Mouse (Mus musculus) myocyte (in vitro differentiated cells): ENCODE data around the gene Gprc5d. TPM values are rescaled to one million over a fixed set of nuclear protein-coding genes. Genes with fewer than 3 reads are reported as not detected.

Experiments used
- H3K27me3 ChIP-seq: one replicate; pipeline ENCODE4 v1.6.1; 2011; ENCODE audit not compliant: control insufficient read depth, insufficient read depth, insufficient read length
- H3K36me3 ChIP-seq: one replicate; pipeline ENCODE4 v1.6.1; 2011; ENCODE audit not compliant: control insufficient read depth, insufficient read depth
- H3K4me2 ChIP-seq: one replicate; pipeline ENCODE4 v1.6.1; 2011; ENCODE audit warnings: low read depth, control low read depth
- H3K4me3 ChIP-seq: one replicate; pipeline ENCODE4 v1.5.1; 2011; ENCODE audit warnings: mild to moderate bottlenecking, control low read depth, moderate library complexity
- H3K79me2 ChIP-seq: one replicate; pipeline ENCODE4 v1.6.1; 2011; ENCODE audit not compliant: control insufficient read depth, insufficient read depth
- H3ac ChIP-seq: one replicate; pipeline ENCODE4 v1.6.1; 2011; ENCODE audit not compliant: control insufficient read depth, insufficient read length
- CEBPB ChIP-seq: IDR thresholded peaks from 2 replicates; pipeline ENCODE4 v1.6.1; 2011; ENCODE audit warnings: mild to moderate bottlenecking, moderate library complexity; ENCODE audit not compliant: poor library complexity, insufficient read depth, severe bottlenecking
- E2F4 ChIP-seq: IDR thresholded peaks from one replicate; pipeline ENCODE4 v1.6.1; 2011; ENCODE audit warnings: mild to moderate bottlenecking, control low read depth, moderate library complexity; ENCODE audit not compliant: insufficient read depth
- MAX ChIP-seq: IDR thresholded peaks from one replicate; pipeline ENCODE4 v1.6.1; 2011; ENCODE audit warnings: low read depth, mild to moderate bottlenecking, control low read depth
- MYOD1 ChIP-seq, 3 experiments: IDR thresholded peaks; one replicate each; pipeline ENCODE4 v1.6.1; 2011; ENCODE audit warnings: control low read depth in 2 of 3, low read depth in 2 of 3, mild to moderate bottlenecking in 2 of 3, moderate library complexity in 1 of 3; ENCODE audit not compliant: insufficient read length in 2 of 3, control insufficient read depth in 1 of 3
- MYOG ChIP-seq, 3 experiments: IDR thresholded peaks; one replicate each; pipeline ENCODE4 v1.6.1; 2011; ENCODE audit warnings: control low read depth in 2 of 3, low read depth in 2 of 3, mild to moderate bottlenecking in 2 of 3; ENCODE audit not compliant: insufficient read length in 2 of 3, control insufficient read depth in 1 of 3, insufficient read depth in 1 of 3
- POLR2A ChIP-seq: IDR thresholded peaks from one replicate; pipeline ENCODE4 v1.6.1; 2011; ENCODE audit warnings: low read depth, mild to moderate bottlenecking, control low read depth, moderate library complexity; ENCODE audit not compliant: insufficient read length
- POLR2AphosphoS2 ChIP-seq: IDR thresholded peaks from one replicate; pipeline ENCODE4 v1.6.1; 2011; ENCODE audit warnings: low read depth, control low read depth; ENCODE audit not compliant: insufficient read length
- REST ChIP-seq: IDR thresholded peaks from one replicate; pipeline ENCODE4 v1.6.1; 2011; ENCODE audit warnings: mild to moderate bottlenecking, control low read depth, moderate library complexity; ENCODE audit not compliant: insufficient read depth, insufficient read length
- SRF ChIP-seq: IDR thresholded peaks from one replicate; pipeline ENCODE4 v1.6.1; 2011; ENCODE audit warnings: low read depth; ENCODE audit not compliant: control insufficient read depth, insufficient read length
- TCF12 ChIP-seq: IDR thresholded peaks from one replicate; pipeline ENCODE4 v1.6.1; 2011; ENCODE audit warnings: mild to moderate bottlenecking, control low read depth; ENCODE audit not compliant: poor library complexity, insufficient read depth, severe bottlenecking
- TCF3 ChIP-seq: IDR thresholded peaks from one replicate; pipeline ENCODE4 v1.6.1; 2011; ENCODE audit warnings: low read depth, control low read depth; ENCODE audit not compliant: insufficient read length
- USF1 ChIP-seq: IDR thresholded peaks from one replicate; pipeline ENCODE4 v1.6.1; 2011; ENCODE audit warnings: low read depth, mild to moderate bottlenecking, control low read depth, moderate library complexity
- polyA plus RNA-seq: library from polyadenylated mRNA; unstranded; fragments of >200 nt; fragmentation: generic; extraction: Trizol; gene quantifications from one replicate; pipeline ENCODE4 v1.2.1, GENCODE M21; 2012; ENCODE audit warnings: missing spikeins

The Gprc5d gene
- polyA plus RNA-seq, 1 experiment = 0.89 TPM

DNA sequence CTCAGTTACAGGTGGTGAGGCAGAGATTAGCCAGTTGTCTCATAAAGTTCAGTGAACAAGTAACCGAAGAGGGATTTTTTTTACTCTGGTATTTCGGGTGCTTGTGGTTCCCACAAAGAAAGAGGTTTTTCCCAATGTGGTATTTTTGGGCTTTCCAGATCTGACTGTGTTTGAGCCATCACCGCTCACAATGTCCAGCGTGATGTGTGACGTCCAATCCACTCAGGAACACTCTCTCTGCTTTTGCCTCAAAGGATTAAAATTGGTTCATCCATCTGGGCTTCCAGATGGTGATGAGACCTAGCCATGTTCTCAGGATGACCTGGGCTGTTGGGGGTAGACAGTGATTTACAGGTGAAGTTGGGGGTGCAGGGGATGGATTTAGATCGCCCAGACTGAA is 11.1 kb downstream of the Gprc5d start:
- Histone ChIP-seq H3K4me3 (no peak overlapping the region), H3K4me2 (no peak overlapping the region), H3K79me2 (no peaks in the 10 kb centered on the region), H3ac (no peak overlapping the region), H3K27me3 (no peaks in the 10 kb centered on the region), H3K36me3 (no peaks in the 10 kb centered on the region)
- TF ChIP-seq SRF (no peak), POLR2AphosphoS2 (no peak), MYOD1 (IDR thresholded peaks at IDR 0.05; ENCODE audit: control insufficient read depth in 1 of 3, insufficient read length in 2 of 3, low read depth in 2 of 3) (no peak), CEBPB (no peak), TCF12 (no peak)

DNA sequence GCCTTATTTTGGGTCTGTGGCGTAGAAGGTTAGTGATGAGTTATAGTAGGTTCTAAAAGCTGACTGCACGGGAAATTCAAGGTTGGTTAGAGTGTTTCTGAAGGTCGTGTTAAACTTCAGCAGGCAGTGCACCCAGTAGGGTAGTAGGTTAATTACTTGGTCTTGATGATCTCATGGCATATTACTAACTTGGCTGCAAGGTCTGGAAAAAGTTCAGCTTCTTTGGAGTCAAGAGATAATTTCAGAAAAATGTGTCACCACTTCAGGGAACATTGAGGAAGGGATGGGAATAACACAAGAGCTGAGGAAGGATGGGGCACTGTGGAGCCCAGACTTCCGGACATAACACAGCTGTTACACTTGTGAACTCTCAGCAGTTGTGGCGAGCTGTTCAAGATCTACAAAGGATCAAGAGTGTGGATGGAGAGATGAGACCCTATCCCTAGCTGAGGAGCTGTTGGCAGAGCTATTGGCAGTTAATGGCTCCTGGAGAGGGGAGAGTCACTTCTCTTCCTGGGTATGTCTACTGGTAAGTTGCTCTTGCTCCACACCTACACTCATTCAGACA is 15.3 kb downstream of the Gprc5d start:
- Histone ChIP-seq H3K4me3 (peak overlapping the region; percentile 7), H3K36me3 (no peaks in the 10 kb centered on the region), H3ac (no peak overlapping the region), H3K79me2 (no peaks in the 10 kb centered on the region), H3K27me3 (no peaks in the 10 kb centered on the region), H3K4me2 (peak overlapping the region; percentile 65)
- TF ChIP-seq SRF (no peak), TCF12 (peak; percentile 43), MYOD1 (IDR thresholded peaks at IDR 0.05; ENCODE audit: control insufficient read depth in 1 of 3, insufficient read length in 2 of 3, low read depth in 2 of 3) (peak; percentile 10 to 83 (median 36)), POLR2AphosphoS2 (no peak), MYOG (IDR thresholded peaks at IDR 0.05; ENCODE audit: control insufficient read depth in 1 of 3, insufficient read depth in 1 of 3, insufficient read length in 2 of 3, low read depth in 2 of 3) (peak in 2 of 3 experiments; percentile 85 to 88)

DNA sequence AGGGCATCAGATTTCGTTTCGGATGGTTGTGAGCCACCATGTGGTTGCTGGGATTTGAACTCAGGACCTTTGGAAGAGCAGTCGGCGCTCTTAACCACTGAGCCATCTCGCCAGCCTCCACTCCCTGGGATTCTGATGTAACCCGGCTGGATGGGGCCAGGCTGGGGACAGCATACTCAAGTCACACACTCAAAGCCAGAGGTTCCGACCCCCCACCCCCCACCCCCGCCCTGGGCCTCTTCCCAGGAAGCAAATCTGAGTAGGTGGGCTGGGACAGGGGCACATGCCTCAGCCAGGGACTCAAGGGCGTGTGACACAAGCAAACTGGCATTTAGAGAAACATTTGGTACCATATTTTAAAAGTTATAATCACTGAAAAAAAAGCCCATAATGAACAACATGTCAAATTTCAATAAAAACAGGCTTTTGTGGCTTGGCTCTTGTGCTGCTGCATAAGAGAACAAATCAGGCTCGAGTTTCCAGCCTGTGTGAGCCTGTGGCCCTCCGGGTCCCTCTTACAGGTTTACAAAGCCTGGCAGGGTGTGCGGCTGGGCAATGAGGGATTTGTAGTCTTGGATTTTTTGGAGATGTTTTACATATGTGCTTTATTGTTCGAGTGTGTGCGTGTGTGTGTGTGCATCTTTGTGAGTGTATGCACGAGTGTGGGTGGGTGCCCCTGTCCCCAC is 17.2 kb downstream of the Gprc5d start:
- H3K27me3 ChIP-seq = no peaks in the 10 kb centered on the region
- H3K4me2 ChIP-seq = no peak overlapping the region
- TF ChIP-seq POLR2A (no peak), E2F4 (no peak)
- H3K79me2 ChIP-seq = no peaks in the 10 kb centered on the region
- H3K4me3 ChIP-seq = no peak overlapping the region
- H3ac ChIP-seq = no peak overlapping the region
- no peaks in the 10 kb centered on the region for H3K36me3 ChIP-seq

DNA sequence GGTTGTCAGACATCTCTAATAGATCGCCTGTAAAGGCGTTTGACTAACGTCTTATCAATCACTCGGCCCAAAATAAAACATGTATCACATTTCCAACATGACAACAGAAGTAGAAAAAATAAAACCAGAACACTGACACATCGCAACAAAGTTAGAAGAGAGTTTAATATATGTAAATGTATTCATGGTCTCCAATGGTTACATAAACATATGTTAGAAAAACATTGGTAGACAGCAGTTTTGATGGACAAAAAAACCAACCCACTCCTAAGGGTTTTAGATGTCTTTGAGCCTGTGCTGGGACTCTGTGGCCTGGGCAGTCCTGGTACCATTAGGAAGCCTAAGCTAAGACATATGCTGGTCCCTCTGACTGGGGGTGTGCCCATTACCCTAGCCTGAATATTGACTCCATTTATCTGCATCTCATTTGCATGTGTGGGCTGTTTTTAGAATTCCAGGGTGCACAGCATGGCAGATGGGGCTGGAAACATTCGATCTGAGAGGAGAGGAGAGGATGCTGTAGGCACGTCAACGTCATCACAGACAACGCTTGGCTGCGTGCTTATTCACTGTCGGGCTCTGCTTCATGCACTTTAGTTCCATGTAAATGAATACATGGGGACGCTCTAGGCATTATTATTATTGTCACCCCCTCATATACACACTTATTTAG is 25.1 kb downstream of the Gprc5d start:
- TF ChIP-seq TCF3 = no peak
- no peak for TF ChIP-seq E2F4
- no peak for TF ChIP-seq MAX
- no peak for TF ChIP-seq CEBPB
- no peak for TF ChIP-seq SRF
- no peak for TF ChIP-seq TCF12
- no peak for TF ChIP-seq POLR2A
- no peak for TF ChIP-seq REST
- no peak for TF ChIP-seq MYOD1 (IDR thresholded peaks at IDR 0.05; ENCODE audit: control insufficient read depth in 1 of 3, insufficient read length in 2 of 3, low read depth in 2 of 3)
- no peak for TF ChIP-seq USF1
- no peak for TF ChIP-seq POLR2AphosphoS2
- TF ChIP-seq MYOG (IDR thresholded peaks at IDR 0.05; ENCODE audit: control insufficient read depth in 1 of 3, insufficient read depth in 1 of 3, insufficient read length in 2 of 3, low read depth in 2 of 3) = no peak
- Histone ChIP-seq H3ac (no peak overlapping the region), H3K79me2 (no peaks in the 10 kb centered on the region), H3K36me3 (no peaks in the 10 kb centered on the region), H3K4me3 (no peak overlapping the region), H3K27me3 (no peaks in the 10 kb centered on the region), H3K4me2 (no peak overlapping the region)

DNA sequence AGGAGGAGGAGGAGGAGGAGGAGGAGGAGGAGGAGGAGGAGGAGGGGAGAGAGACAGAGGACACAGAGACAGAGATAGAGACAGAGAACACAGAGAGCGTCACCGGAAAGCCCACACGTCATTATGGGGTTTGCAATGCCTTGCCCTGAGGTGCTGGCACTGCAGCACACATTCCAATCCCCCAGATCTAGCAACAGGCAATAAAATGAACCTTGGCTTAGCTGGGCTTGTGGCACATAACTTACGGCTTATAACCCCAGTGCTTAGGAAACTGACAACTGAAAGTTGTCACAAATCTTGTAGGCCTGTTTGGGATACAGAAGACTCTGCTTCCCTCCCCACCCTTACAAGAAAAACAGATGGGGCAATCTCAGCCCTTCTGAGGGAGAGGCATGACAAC is 27.4 kb downstream of the Gprc5d start:
- H3ac ChIP-seq = no peak overlapping the region
- TF ChIP-seq E2F4 (no peak), TCF3 (no peak), MYOD1 (IDR thresholded peaks at IDR 0.05; ENCODE audit: control insufficient read depth in 1 of 3, insufficient read length in 2 of 3, low read depth in 2 of 3) (no peak), REST (no peak), USF1 (no peak), MAX (no peak), POLR2AphosphoS2 (no peak), POLR2A (no peak), SRF (no peak), TCF12 (no peak), CEBPB (no peak), MYOG (IDR thresholded peaks at IDR 0.05; ENCODE audit: control insufficient read depth in 1 of 3, insufficient read depth in 1 of 3, insufficient read length in 2 of 3, low read depth in 2 of 3) (no peak)
- no peaks in the 10 kb centered on the region for H3K79me2 ChIP-seq
- no peaks in the 10 kb centered on the region for H3K27me3 ChIP-seq
- no peaks in the 10 kb centered on the region for H3K36me3 ChIP-seq
- no peak overlapping the region for H3K4me2 ChIP-seq
- H3K4me3 ChIP-seq = no peak overlapping the region
